Mouse (Mus musculus): ENCODE data around the gene Tmem150c. TPM values are rescaled to one million over a fixed set of nuclear protein-coding genes. Genes with fewer than 3 reads are reported as not detected.
A peak's percentile ranks its signal among the peaks of the same experiment; 100 is the strongest.

The Tmem150c gene
- polyA plus RNA-seq, 1 experiment from 2014 or later = 31.9 TPM

DNA sequence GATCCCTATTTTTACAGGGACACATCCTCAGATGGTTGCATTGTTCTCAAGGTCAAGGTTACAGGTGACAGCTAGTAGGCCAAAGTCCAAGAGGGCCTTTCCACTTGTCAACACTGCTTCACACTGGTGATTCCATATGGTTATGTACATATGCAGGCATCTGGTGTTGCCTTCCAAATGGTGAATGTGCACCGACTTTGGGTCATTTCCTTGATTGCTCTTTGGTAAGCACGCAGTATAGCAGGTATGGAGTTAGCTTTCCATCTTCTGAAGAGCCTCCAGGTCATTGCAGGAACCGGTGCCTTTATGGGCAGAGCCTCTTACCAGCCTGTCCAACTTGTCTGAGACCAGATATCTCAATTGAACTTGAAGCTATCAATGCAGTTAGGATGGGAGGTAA lies 127.0 kb downstream of the Tmem150c start:
- no peak for ATAC-seq
- WGBS = 76% methylated on average over 3 of the region's 3 CpGs
- no peak overlapping the region for H3K9ac ChIP-seq (replicated peaks; ENCODE audit: low read depth, low read length)
- no peak overlapping the region for H3K27ac ChIP-seq (ENCODE audit: low read length)
- no peaks in the 10 kb centered on the region for H3K9me3 ChIP-seq (ENCODE audit: control insufficient read depth, low read length)
- H3K36me3 ChIP-seq (ENCODE audit: control insufficient read depth, insufficient read depth) = peaks cover 20% of the 10 kb centered on the region
- H3K4me1 ChIP-seq (replicated peaks; ENCODE audit: control insufficient read depth, insufficient read depth, low read length) = peaks cover 37% of the 10 kb centered on the region
- H3K4me3 ChIP-seq (replicated peaks; ENCODE audit: low read length) = no peak overlapping the region
- H3K27me3 ChIP-seq (replicated peaks; ENCODE audit: control insufficient read depth, insufficient read depth, low read length) = no peaks in the 10 kb centered on the region
- H3K4me2 ChIP-seq (ENCODE audit: low read length) = no peak overlapping the region

GRCm38 (mm10) chr5:100032107-100032506 lies 127.5 kb downstream of the Tmem150c start:
- H3K9ac ChIP-seq (replicated peaks; ENCODE audit: low read depth, low read length) = no peak overlapping the region
- H3K4me1 ChIP-seq (replicated peaks; ENCODE audit: control insufficient read depth, insufficient read depth, low read length) = peaks cover 32% of the 10 kb centered on the region
- peaks cover 20% of the 10 kb centered on the region for H3K36me3 ChIP-seq (ENCODE audit: control insufficient read depth, insufficient read depth)
- no peak overlapping the region for H3K4me3 ChIP-seq (replicated peaks; ENCODE audit: low read length)
- no peaks in the 10 kb centered on the region for H3K9me3 ChIP-seq (ENCODE audit: control insufficient read depth, low read length)
- 76% methylated on average over 2 of the region's 2 CpGs for WGBS
- no peak for ATAC-seq
- H3K27me3 ChIP-seq (replicated peaks; ENCODE audit: control insufficient read depth, insufficient read depth, low read length) = no peaks in the 10 kb centered on the region
- H3K27ac ChIP-seq (ENCODE audit: low read length) = no peak overlapping the region
- no peak overlapping the region for H3K4me2 ChIP-seq (ENCODE audit: low read length)

DNA sequence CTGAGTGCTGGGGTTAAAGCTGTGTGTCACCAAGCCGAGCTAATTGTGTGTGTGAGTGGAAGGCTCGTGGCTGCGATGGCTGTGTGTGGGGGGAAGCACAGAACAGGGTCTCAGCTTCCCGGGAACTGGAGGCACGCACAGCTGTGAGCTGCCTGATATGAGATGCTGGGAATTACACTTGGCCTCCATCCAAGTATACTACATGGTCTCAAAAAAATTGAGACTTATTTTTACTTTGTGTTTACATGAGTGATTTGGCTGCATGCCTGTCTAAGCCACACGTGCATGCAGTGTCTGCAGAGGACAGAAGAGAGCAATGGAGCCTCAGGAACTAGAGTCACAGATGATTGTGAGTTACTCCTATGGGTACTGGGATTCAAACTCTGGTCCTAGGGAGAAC lies 129.5 kb downstream of the Tmem150c start:
- Histone ChIP-seq H3K4me2 (ENCODE audit: low read length) (no peak overlapping the region), H3K4me1 (replicated peaks; ENCODE audit: control insufficient read depth, insufficient read depth, low read length) (peaks cover 18% of the 10 kb centered on the region), H3K9ac (replicated peaks; ENCODE audit: low read depth, low read length) (no peak overlapping the region), H3K27me3 (replicated peaks; ENCODE audit: control insufficient read depth, insufficient read depth, low read length) (no peaks in the 10 kb centered on the region), H3K4me3 (replicated peaks; ENCODE audit: low read length) (no peak overlapping the region), H3K9me3 (ENCODE audit: control insufficient read depth, low read length) (no peaks in the 10 kb centered on the region), H3K27ac (ENCODE audit: low read length) (peak overlapping the region; percentile 80), H3K36me3 (ENCODE audit: control insufficient read depth, insufficient read depth) (peaks cover 17% of the 10 kb centered on the region)
- WGBS = 10% methylated on average over 6 of the region's 6 CpGs
- ATAC-seq = peak; percentile 91

Other genes with a start within 250 kb of the Tmem150c start
- 164 and 187 TPM in 2 replicates for gene Hnrnpd, start 180.9 kb downstream of the Tmem150c start, polyA plus RNA-seq (2015; fragmentation: Nextera tagmentation; extraction: Ambion mirVana)
- 2.2 and 3.1 TPM in 2 replicates for gene 4930524J08Rik, start 180.7 kb downstream of the Tmem150c start, polyA plus RNA-seq (2015; fragmentation: Nextera tagmentation; extraction: Ambion mirVana)
- 246 and 250 TPM in 2 replicates for gene Hnrnpdl, start 120.1 kb downstream of the Tmem150c start, polyA plus RNA-seq (2015; fragmentation: Nextera tagmentation; extraction: Ambion mirVana)
- 68.0 and 69.1 TPM in 2 replicates for gene Enoph1, start 119.8 kb downstream of the Tmem150c start, polyA plus RNA-seq (2015; fragmentation: Nextera tagmentation; extraction: Ambion mirVana)

All from forebrain, embryonic 16.5 days (tissue).